Mouse (Mus musculus): ENCODE measurements around the gene Pdk4.

DNA sequence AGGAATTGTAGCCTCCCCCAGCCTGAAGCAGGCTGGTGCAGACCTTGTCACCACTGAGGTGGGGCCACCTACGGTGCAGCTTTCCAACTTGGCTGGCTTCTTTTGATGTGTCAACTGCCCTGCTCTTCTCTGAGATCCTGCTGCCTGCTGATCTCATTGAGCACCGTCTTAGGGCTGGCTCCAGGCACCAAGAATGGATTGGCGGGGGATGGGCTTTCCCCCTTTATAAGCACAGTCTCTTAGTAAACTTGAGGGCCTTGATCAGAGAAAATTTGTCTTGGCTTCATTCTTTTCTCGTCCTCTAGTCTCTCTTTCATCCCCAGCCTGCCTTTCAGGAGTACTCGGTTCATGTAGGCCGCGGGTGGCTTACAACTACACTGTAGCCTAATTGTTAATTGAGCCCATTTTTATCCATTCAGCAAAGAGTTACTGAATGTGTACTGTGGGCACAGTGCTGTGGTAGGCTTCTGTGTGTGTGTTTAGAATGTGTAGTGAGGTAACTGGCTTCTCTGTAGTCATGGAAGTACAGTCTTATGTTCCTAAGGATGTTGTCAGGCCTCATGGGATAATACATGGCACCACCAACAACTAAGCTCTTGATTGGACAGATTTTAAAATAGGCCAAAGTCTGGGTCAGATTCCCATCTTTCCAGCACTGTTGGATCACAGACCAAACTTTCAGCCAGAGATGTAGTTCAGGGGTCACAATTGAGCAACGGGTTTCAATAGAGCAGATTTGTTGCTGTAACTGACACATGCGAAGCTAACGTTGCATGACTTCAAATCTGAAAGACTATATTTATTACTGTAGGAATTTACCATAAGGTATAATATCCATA is 25.4 kb downstream of the Pdk4 start:
- TF ChIP-seq POLR2A (IDR thresholded peaks at IDR 0.05; ENCODE audit: borderline replicate concordance, control insufficient read depth, low read depth, low read length) (no peak), CTCF (IDR thresholded peaks at IDR 0.05; ENCODE audit: control insufficient read depth, insufficient read depth, low read length) (no peak)

All from bone marrow, adult 2 months (tissue).